Mouse (Mus musculus) embryonic fibroblast, embryonic 13.5 days (primary cell): ENCODE data around the gene Mfsd4b2.

Experiments
- CTCF ChIP-seq: IDR thresholded peaks from 2 replicates; pipeline ENCODE4 v1.5.1; 2011; ENCODE audit warnings: mild to moderate bottlenecking, control low read depth, low read length, moderate library complexity, borderline replicate concordance; ENCODE audit not compliant: insufficient read depth
- POLR2A ChIP-seq: IDR thresholded peaks from 2 replicates; pipeline ENCODE4 v1.6.1; 2011; ENCODE audit warnings: low read depth, mild to moderate bottlenecking, control low read depth, low read length, moderate library complexity

DNA sequence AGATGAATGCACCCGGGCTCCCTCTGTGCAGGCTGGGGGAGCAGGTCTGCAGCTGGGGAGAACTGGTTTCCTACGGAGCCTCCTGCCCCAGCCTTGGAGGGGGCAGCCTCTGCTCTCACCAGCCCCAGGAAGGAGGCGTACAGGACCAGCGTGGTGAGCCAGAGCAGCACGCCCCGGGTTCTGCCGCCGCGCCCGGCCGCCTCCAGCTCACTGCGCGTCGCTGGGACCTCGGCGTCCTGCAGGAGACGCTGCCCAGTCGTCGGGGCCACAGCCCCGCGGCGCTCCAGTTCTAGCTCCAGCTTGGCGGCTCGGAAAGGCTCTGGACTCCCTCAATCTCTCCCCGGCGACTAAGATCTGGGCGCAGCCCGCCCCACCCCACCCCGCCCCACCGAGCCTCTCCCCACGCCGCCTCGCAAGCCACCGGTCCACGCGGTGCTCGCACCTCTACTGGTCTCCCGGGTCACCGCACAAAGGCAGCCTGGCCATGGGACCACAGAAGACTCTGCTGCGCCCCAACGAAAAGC is at the start of gene Mfsd4b2:
- no peak for TF ChIP-seq CTCF
- TF ChIP-seq POLR2A, result no peak
